Mouse (Mus musculus) bone marrow macrophage, adult 2 months (primary cell): ENCODE data around the gene Nab1.

ENCODE experiments used
- CTCF ChIP-seq: IDR thresholded peaks from 2 replicates; pipeline ENCODE4 v1.5.1; 2012; ENCODE audit warnings: low read depth, mild to moderate bottlenecking, low read length, moderate library complexity
- POLR2A ChIP-seq: IDR thresholded peaks from 2 replicates; pipeline ENCODE4 v1.6.1; 2012; ENCODE audit warnings: mild to moderate bottlenecking, low read depth, low read length, borderline replicate concordance

GRCm38 (mm10) chr1:52515249-52515648 is 14.8 kb upstream of the Nab1 start:
- TF ChIP-seq CTCF (no peak), POLR2A (no peak)
